Mouse (Mus musculus): ENCODE results near the gene Gm21812. TPM values are rescaled to one million over a fixed set of nuclear protein-coding genes. Genes with fewer than 3 reads are reported as not detected.
"Not testable (repeated sequence)": the region's sequence is repeated elsewhere in the genome, so short reads cannot be mapped to it uniquely, and the experiment has no call there.

The Gm21812 gene
- polyA plus RNA-seq (2015; fragmentation: Nextera tagmentation; extraction: Ambion mirVana) = not detected in 2 replicates

- H3K27me3 ChIP-seq; H3K36me3 ChIP-seq; H3K9me3 ChIP-seq (replicated peaks); H3K4me3 ChIP-seq (replicated peaks); H3K4me1 ChIP-seq; ATAC-seq (ENCODE audit: insufficient number of reproducible peaks, low FRiP score, low TSS enrichment, low read depth); H3K27ac ChIP-seq (replicated peaks); H3K9ac ChIP-seq; H3K4me2 ChIP-seq (replicated peaks): not testable (repeated sequence)
- no CpG with 5 or more reads among the region's 4 CpGs for WGBS
Observed at GRCm38 (mm10) chrY:9347084-9347483, at the start of gene Gm21812. Gm21812 (minus strand) TSS chrY:9347184.

Other genes starting within 250 kb of the Gm21812 start
- gene Gm21292, start 213.3 kb downstream of the Gm21812 start, polyA plus RNA-seq (2015; fragmentation: Nextera tagmentation; extraction: Ambion mirVana) = not detected in 2 replicates
- not detected in 2 replicates for gene Gm21721, start 145.0 kb downstream of the Gm21812 start, polyA plus RNA-seq (2015; fragmentation: Nextera tagmentation; extraction: Ambion mirVana)
- not detected in 2 replicates for gene Gm21874, start 69.0 kb upstream of the Gm21812 start, polyA plus RNA-seq (2015; fragmentation: Nextera tagmentation; extraction: Ambion mirVana)